Mouse (Mus musculus) stomach, postnatal 0 days (tissue): ENCODE measurements at regions not wholly inside any gene's neighbourhood (a gene's known extent, or its start where the extent isn't known, plus 50 kb on each side); places are given as distances from the start of the nearest gene placed in this dataset.
"Not testable (repeated sequence)": the region's sequence is repeated elsewhere in the genome, so short reads cannot be mapped to it uniquely, and the experiment has no call there.

Source experiments
- ATAC-seq: fragments of 200-750 bp; cut with Nextera tagmentation; 2 replicates; pipeline ENCODE4 v1.8.0; 2017; ENCODE audit not compliant: low FRiP score, low TSS enrichment
- DNase-seq: peaks from one replicate; pipeline ENCODE4 v3.0.0-alpha.2; 2016; ENCODE audit warnings: low spot score
- H3K27ac ChIP-seq: fragments of 300-500 bp; sonication (generic); replicated peaks from 2 replicates; pipeline ENCODE4 v1.5.1; 2014; ENCODE audit warnings: mild to moderate bottlenecking, control low read depth
- H3K27me3 ChIP-seq: fragments of 300-500 bp; sonication (generic); 2 replicates; pipeline ENCODE4 v1.6.1; 2014; ENCODE audit warnings: low read length; ENCODE audit not compliant: control insufficient read depth, insufficient read depth
- H3K36me3 ChIP-seq: fragments of 300-500 bp; sonication (generic); 2 replicates; pipeline ENCODE4 v1.6.1; 2014; ENCODE audit warnings: low read length, mixed read lengths; ENCODE audit not compliant: control insufficient read depth, insufficient read depth
- H3K4me1 ChIP-seq: fragments of 300-500 bp; sonication (generic); replicated peaks from 2 replicates; pipeline ENCODE4 v1.6.1; 2014; ENCODE audit warnings: antibody characterized with exemption; ENCODE audit not compliant: control insufficient read depth, insufficient read depth
- H3K4me2 ChIP-seq: fragments of 300-500 bp; sonication (generic); replicated peaks from 2 replicates; pipeline ENCODE4 v1.6.1; 2014; ENCODE audit warnings: low read depth, mild to moderate bottlenecking, control low read depth, moderate library complexity
- H3K4me3 ChIP-seq: fragments of 300-500 bp; sonication (generic); 2 replicates; pipeline ENCODE4 v1.5.1; 2014; ENCODE audit warnings: low read depth, low read length, control low read depth
- H3K9ac ChIP-seq: fragments of 300-500 bp; sonication (generic); 2 replicates; pipeline ENCODE4 v1.6.1; 2014; ENCODE audit warnings: mild to moderate bottlenecking, low read length, control low read depth, mixed read lengths
- H3K9me3 ChIP-seq: fragments of 300-500 bp; sonication (generic); 2 replicates; pipeline ENCODE4 v1.6.1; 2016; ENCODE audit warnings: low read length; ENCODE audit not compliant: control insufficient read depth
- CTCF ChIP-seq: IDR thresholded peaks from 2 replicates; pipeline ENCODE4 v1.5.1; 2016; ENCODE audit warnings: antibody characterized with exemption, low read depth, mild to moderate bottlenecking, moderate library complexity
- EP300 ChIP-seq: optimal IDR thresholded peaks from 2 replicates; pipeline ENCODE3; 2016; ENCODE audit warnings: antibody characterized with exemption
- WGBS: fragments of 180-500 bp; shearing (Covaris S2); extraction: QIAGEN DNeasy Blood & Tissue Kit; methylation state at CpG from one replicate; pipeline ENCODE4 v1.1.7; 2014; 5-methylcytosine and 5-hydroxymethylcytosine counted together

- Histone ChIP-seq H3K4me2 (no peak overlapping the region), H3K27ac (no peak overlapping the region), H3K36me3 (no peaks in the 10 kb centered on the region), H3K9ac (no peak overlapping the region), H3K4me3 (no peak overlapping the region), H3K9me3 (no peaks in the 10 kb centered on the region), H3K4me1 (no peaks in the 10 kb centered on the region), H3K27me3 (no peaks in the 10 kb centered on the region)
- DNase-seq (no peak), ATAC-seq (no peak)
- no peak for TF ChIP-seq EP300
- no peak for TF ChIP-seq CTCF
- 69% methylated on average over 1 of the region's 2 CpGs for WGBS
Observed at GRCm38 (mm10) chr1:17545311-17545710, 600.4 kb downstream of the Crisp4 start.

DNA sequence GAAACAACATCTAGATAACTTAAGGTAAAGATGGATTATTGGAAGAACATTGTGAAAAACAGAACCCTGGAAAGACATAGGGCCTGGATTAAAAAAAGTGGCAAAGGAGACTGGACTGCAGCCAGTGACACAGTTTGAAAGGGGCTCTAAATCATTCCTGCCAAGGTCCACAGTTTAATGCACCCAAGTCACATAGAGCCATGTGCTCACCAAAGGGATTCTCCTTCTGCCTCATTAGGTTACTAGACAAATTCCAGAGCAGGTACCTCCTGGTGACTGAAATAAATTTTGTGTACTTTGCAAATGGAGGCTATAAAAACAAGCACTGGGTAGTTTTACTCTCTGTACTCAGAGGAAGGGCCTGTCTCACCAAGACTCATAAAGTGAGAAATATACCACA is 607.5 kb downstream of the Crisp4 start:
- Histone ChIP-seq H3K9ac (no peak overlapping the region), H3K27ac (no peak overlapping the region), H3K4me2 (no peak overlapping the region), H3K4me3 (no peak overlapping the region), H3K9me3 (no peaks in the 10 kb centered on the region), H3K36me3 (no peaks in the 10 kb centered on the region), H3K4me1 (no peaks in the 10 kb centered on the region), H3K27me3 (no peaks in the 10 kb centered on the region)
- ATAC-seq (no peak), DNase-seq (no peak)
- no peak for TF ChIP-seq EP300
- no peak for TF ChIP-seq CTCF

- not testable (repeated sequence) for H3K4me1 ChIP-seq, ATAC-seq, H3K27me3 ChIP-seq, H3K27ac ChIP-seq, H3K4me3 ChIP-seq, H3K36me3 ChIP-seq, H3K9ac ChIP-seq, H3K4me2 ChIP-seq, DNase-seq, H3K9me3 ChIP-seq
Observed at GRCm38 (mm10) chr1:17531291-17531690, 614.4 kb downstream of the Crisp4 start.

DNA sequence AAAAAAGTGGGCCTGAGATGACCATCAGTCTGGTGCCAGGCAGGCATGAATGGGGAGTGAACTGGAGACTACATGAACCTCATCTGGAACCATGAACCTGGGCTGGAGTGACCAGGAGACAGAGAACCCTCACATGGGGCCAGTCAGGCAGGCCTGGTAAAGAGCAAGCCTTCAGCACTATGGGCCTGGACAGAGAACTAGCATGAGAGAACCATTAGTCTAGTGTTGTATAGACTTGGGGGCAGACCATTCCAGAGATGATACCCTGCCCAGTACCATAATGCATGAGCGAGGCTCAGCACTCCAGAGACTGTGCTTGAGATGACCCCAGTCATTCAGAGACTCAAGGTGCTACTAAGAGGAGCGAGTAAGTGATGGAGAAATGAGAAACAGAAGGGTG is 625.6 kb downstream of the Crisp4 start:
- H3K4me1 ChIP-seq = no peaks in the 10 kb centered on the region
- no peak for DNase-seq
- WGBS = 79% methylated on average over 2 of the region's 2 CpGs
- H3K27ac ChIP-seq = no peak overlapping the region
- H3K27me3 ChIP-seq = no peaks in the 10 kb centered on the region
- H3K9ac ChIP-seq = no peak overlapping the region
- TF ChIP-seq CTCF = no peak
- no peak for TF ChIP-seq EP300
- no peak overlapping the region for H3K4me3 ChIP-seq
- no peak overlapping the region for H3K4me2 ChIP-seq
- H3K9me3 ChIP-seq = no peaks in the 10 kb centered on the region
- no peaks in the 10 kb centered on the region for H3K36me3 ChIP-seq
- ATAC-seq = no peak

DNA sequence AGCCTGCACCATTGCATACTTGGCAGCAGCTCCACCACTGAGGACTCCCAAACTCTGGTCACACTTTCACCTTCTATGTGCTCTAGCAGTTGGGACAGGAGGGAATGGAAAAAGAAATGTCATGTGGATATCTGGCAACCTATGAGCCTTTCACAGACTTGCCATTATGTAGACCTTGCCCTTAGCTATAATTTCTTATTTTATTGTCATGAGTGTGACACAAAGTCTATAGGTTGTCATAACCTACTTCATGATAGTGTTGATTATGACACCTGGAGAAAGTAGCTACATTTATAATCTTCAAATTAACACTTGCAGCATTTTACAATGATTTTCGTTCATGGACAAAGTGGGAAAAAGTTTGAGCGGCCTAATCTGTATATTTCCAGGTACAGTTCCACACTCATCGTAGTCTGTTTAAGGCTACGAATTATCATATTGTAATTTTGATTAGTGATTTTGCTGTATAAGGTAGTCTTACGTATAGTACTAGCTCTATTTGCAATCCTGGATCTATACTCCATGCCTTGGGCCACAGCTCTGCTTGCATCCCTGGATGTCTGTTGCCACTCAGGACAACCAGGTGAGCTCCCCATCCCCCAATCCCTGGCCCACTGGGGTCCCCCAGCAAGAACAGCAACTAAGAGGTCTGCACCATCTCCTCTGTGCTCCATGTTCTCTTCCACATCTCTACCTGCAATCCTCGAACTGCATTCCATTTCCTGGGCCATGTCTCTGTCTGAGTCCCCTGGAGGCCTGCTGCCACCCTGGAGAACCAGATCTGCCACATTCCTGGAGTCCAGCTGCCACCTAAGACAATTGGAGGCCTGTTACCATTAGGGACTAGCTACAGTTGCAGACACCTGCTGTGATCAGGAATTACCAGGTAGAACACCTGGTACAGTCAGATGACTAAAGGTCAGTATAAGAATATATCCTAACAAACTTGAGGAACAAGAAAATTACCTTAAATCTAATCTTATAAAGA is 639.3 kb downstream of the Crisp4 start:
- DNase-seq (no peak), ATAC-seq (no peak)
- WGBS = 84% methylated on average over 6 of the region's 6 CpGs
- H3K9me3 ChIP-seq = no peaks in the 10 kb centered on the region
- H3K27me3 ChIP-seq = no peaks in the 10 kb centered on the region
- H3K9ac ChIP-seq = no peak overlapping the region
- no peak overlapping the region for H3K27ac ChIP-seq
- H3K4me1 ChIP-seq = no peaks in the 10 kb centered on the region
- H3K4me3 ChIP-seq = no peak overlapping the region
- no peaks in the 10 kb centered on the region for H3K36me3 ChIP-seq
- no peak overlapping the region for H3K4me2 ChIP-seq
- no peak for TF ChIP-seq CTCF
- TF ChIP-seq EP300 = no peak

- Histone ChIP-seq H3K27ac (no peak overlapping the region), H3K27me3 (no peaks in the 10 kb centered on the region), H3K9me3 (no peaks in the 10 kb centered on the region), H3K36me3 (no peaks in the 10 kb centered on the region), H3K4me3 (no peak overlapping the region), H3K4me2 (no peak overlapping the region), H3K4me1 (no peaks in the 10 kb centered on the region), H3K9ac (no peak overlapping the region)
- 85% methylated on average over 3 of the region's 3 CpGs for WGBS
- TF ChIP-seq CTCF (no peak), EP300 (no peak)
- DNase-seq = no peak
- ATAC-seq = no peak
Observed at GRCm38 (mm10) chr1:17493596-17493995, 652.1 kb downstream of the Crisp4 start.

DNA sequence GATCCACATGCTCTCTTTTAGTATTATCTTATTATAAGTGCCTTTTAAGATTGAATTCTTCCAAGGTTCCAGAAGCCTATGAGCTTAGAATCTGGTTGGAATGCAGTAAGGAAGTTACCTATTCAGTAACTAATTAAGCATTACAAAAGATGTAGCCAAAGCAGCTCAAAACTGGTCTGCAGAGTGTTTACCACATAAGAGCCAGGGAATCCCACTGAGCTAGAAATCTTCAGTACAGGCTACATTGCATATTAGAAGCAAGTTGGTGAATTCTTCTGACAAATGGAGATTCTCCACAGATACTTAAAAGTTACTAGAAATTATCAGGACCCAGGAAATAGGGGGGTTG is 655.9 kb downstream of the Crisp4 start:
- H3K4me1 ChIP-seq, H3K9me3 ChIP-seq, H3K4me3 ChIP-seq, H3K27ac ChIP-seq, H3K4me2 ChIP-seq, H3K9ac ChIP-seq, H3K36me3 ChIP-seq, ATAC-seq, DNase-seq, H3K27me3 ChIP-seq: not testable (repeated sequence)

GRCm38 (mm10) chr1:17489192-17489853 is 656.4 kb downstream of the Crisp4 start:
- H3K27me3 ChIP-seq, DNase-seq, H3K4me3 ChIP-seq, H3K9ac ChIP-seq, H3K36me3 ChIP-seq, ATAC-seq, H3K4me1 ChIP-seq, H3K4me2 ChIP-seq, H3K9me3 ChIP-seq, H3K27ac ChIP-seq: not testable (repeated sequence)
- 74% methylated on average over 6 of the region's 6 CpGs for WGBS
